Mouse (Mus musculus): ENCODE data around the gene Ndufa13. TPM values are rescaled to one million over a fixed set of nuclear protein-coding genes. Genes with fewer than 3 reads are reported as not detected.
A peak's percentile ranks its signal among the peaks of the same experiment; 100 is the strongest.

Gene Ndufa13
- polyA plus RNA-seq, 1 experiment from 2014 or later: 169 TPM

GRCm38 (mm10) chr8:69901484-69902162 is 735 bp downstream of the Ndufa13 start:
- ATAC-seq (ENCODE audit: low FRiP score): peak; percentile 72
- peak; percentile 98 for DNase-seq (ENCODE audit: low spot score)

GRCm38 (mm10) chr8:69900895-69901451 is 1.4 kb downstream of the Ndufa13 start:
- ATAC-seq (ENCODE audit: low FRiP score): peak; percentile 4; the same call in 1 of the 2 replicates
- 18% methylated on average over 12 of the region's 12 CpGs for WGBS
- peak overlapping the region; percentile 66 for H3K4me3 ChIP-seq (ENCODE audit: low read depth, low read length)
- H3K27me3 ChIP-seq (ENCODE audit: control insufficient read depth, insufficient read depth, low read length): no peaks in the 10 kb centered on the region
- no peak for DNase-seq (ENCODE audit: low spot score)
- no peaks in the 10 kb centered on the region for H3K9me3 ChIP-seq (ENCODE audit: control insufficient read depth, low read length)
- peak overlapping the region; percentile 75 for H3K27ac ChIP-seq (ENCODE audit: low read depth, low read length)
- peak overlapping the region; percentile 62 for H3K4me2 ChIP-seq (replicated peaks; ENCODE audit: low read depth, low read length)
- peak overlapping the region; percentile 77 for H3K9ac ChIP-seq (ENCODE audit: low read depth, low read length)
- H3K36me3 ChIP-seq (ENCODE audit: control insufficient read depth, insufficient read depth, low read length): no peaks in the 10 kb centered on the region
- H3K4me1 ChIP-seq (replicated peaks; ENCODE audit: control insufficient read depth, insufficient read depth, low read length): 0 out of 2 replicates have a peak, but pooled peaks cover 5% of the 10 kb centered on the region

More at GRCm38 (mm10) chr8:69901484-69902162, 735 bp downstream of the Ndufa13 start:
- 3% methylated on average over 41 of the region's 41 CpGs for WGBS
- H3K4me1 ChIP-seq (replicated peaks; ENCODE audit: control insufficient read depth, insufficient read depth, low read length): 0 out of 2 replicates have a peak, but pooled peaks cover 5% of the 10 kb centered on the region
- H3K36me3 ChIP-seq (ENCODE audit: control insufficient read depth, insufficient read depth, low read length): no peaks in the 10 kb centered on the region
- H3K4me3 ChIP-seq (ENCODE audit: low read depth, low read length): peak overlapping the region; percentile 66
- no peaks in the 10 kb centered on the region for H3K27me3 ChIP-seq (ENCODE audit: control insufficient read depth, insufficient read depth, low read length)
- H3K9ac ChIP-seq (ENCODE audit: low read depth, low read length): peak overlapping the region; percentile 77
- H3K9me3 ChIP-seq (ENCODE audit: control insufficient read depth, low read length): no peaks in the 10 kb centered on the region
- H3K4me2 ChIP-seq (replicated peaks; ENCODE audit: low read depth, low read length): peak overlapping the region; percentile 62
- H3K27ac ChIP-seq (ENCODE audit: low read depth, low read length): peak overlapping the region; percentile 75

GRCm38 (mm10) chr8:69899876-69900275 is 2.5 kb downstream of the Ndufa13 start:
- Histone ChIP-seq H3K27ac (ENCODE audit: low read depth, low read length) (no peak overlapping the region), H3K9ac (ENCODE audit: low read depth, low read length) (no peak overlapping the region), H3K9me3 (ENCODE audit: control insufficient read depth, low read length) (no peaks in the 10 kb centered on the region), H3K27me3 (ENCODE audit: control insufficient read depth, insufficient read depth, low read length) (no peaks in the 10 kb centered on the region), H3K36me3 (ENCODE audit: control insufficient read depth, insufficient read depth, low read length) (no peaks in the 10 kb centered on the region), H3K4me2 (replicated peaks; ENCODE audit: low read depth, low read length) (no peak overlapping the region), H3K4me1 (replicated peaks; ENCODE audit: control insufficient read depth, insufficient read depth, low read length) (0 out of 2 replicates have a peak, but pooled peaks cover 5% of the 10 kb centered on the region), H3K4me3 (ENCODE audit: low read depth, low read length) (no peak overlapping the region)
- DNase-seq (ENCODE audit: low spot score) (no peak), ATAC-seq (ENCODE audit: low FRiP score) (no peak)
- WGBS: 91% methylated on average over 2 of the region's 2 CpGs

GRCm38 (mm10) chr8:69897857-69898256 is 4.5 kb downstream of the Ndufa13 start:
- WGBS: 87% methylated on average over 6 of the region's 6 CpGs
- Histone ChIP-seq H3K27me3 (ENCODE audit: control insufficient read depth, insufficient read depth, low read length) (no peaks in the 10 kb centered on the region), H3K4me2 (replicated peaks; ENCODE audit: low read depth, low read length) (no peak overlapping the region), H3K36me3 (ENCODE audit: control insufficient read depth, insufficient read depth, low read length) (0 out of 2 replicates have a peak, but pooled peaks cover 4% of the 10 kb centered on the region), H3K27ac (ENCODE audit: low read depth, low read length) (no peak overlapping the region), H3K9me3 (ENCODE audit: control insufficient read depth, low read length) (no peaks in the 10 kb centered on the region), H3K4me1 (replicated peaks; ENCODE audit: control insufficient read depth, insufficient read depth, low read length) (0 out of 2 replicates have a peak, but pooled peaks cover 5% of the 10 kb centered on the region), H3K9ac (ENCODE audit: low read depth, low read length) (no peak overlapping the region), H3K4me3 (ENCODE audit: low read depth, low read length) (no peak overlapping the region)
- no peak for DNase-seq (ENCODE audit: low spot score)
- no peak for ATAC-seq (ENCODE audit: low FRiP score)

GRCm38 (mm10) chr8:69895772-69896451 is 6.4 kb downstream of the Ndufa13 start:
- 0 out of 2 replicates have a peak, but pooled peaks cover 4% of the 10 kb centered on the region for H3K36me3 ChIP-seq (ENCODE audit: control insufficient read depth, insufficient read depth, low read length)
- H3K9me3 ChIP-seq (ENCODE audit: control insufficient read depth, low read length): no peaks in the 10 kb centered on the region
- DNase-seq (ENCODE audit: low spot score): no peak
- H3K4me2 ChIP-seq (replicated peaks; ENCODE audit: low read depth, low read length): no peak overlapping the region
- 0 out of 2 replicates have a peak, but pooled peaks cover 2% of the 10 kb centered on the region for H3K4me1 ChIP-seq (replicated peaks; ENCODE audit: control insufficient read depth, insufficient read depth, low read length)
- no peaks in the 10 kb centered on the region for H3K27me3 ChIP-seq (ENCODE audit: control insufficient read depth, insufficient read depth, low read length)
- no peak overlapping the region for H3K27ac ChIP-seq (ENCODE audit: low read depth, low read length)
- no peak overlapping the region for H3K9ac ChIP-seq (ENCODE audit: low read depth, low read length)
- no peak overlapping the region for H3K4me3 ChIP-seq (ENCODE audit: low read depth, low read length)
- WGBS: 69% methylated on average over 4 of the region's 4 CpGs
- no peak for ATAC-seq (ENCODE audit: low FRiP score)

- ATAC-seq (ENCODE audit: low FRiP score) (no peak), DNase-seq (ENCODE audit: low spot score) (no peak)
- peaks cover 7% of the 10 kb centered on the region for H3K27me3 ChIP-seq (ENCODE audit: control insufficient read depth, insufficient read depth, low read length)
- H3K36me3 ChIP-seq (ENCODE audit: control insufficient read depth, insufficient read depth, low read length): 0 out of 2 replicates have a peak, but pooled peaks cover 4% of the 10 kb centered on the region
- H3K4me2 ChIP-seq (replicated peaks; ENCODE audit: low read depth, low read length): no peak overlapping the region
- H3K9ac ChIP-seq (ENCODE audit: low read depth, low read length): no peak overlapping the region
- H3K27ac ChIP-seq (ENCODE audit: low read depth, low read length): no peak overlapping the region
- no peaks in the 10 kb centered on the region for H3K4me1 ChIP-seq (replicated peaks; ENCODE audit: control insufficient read depth, insufficient read depth, low read length)
- H3K9me3 ChIP-seq (ENCODE audit: control insufficient read depth, low read length): no peaks in the 10 kb centered on the region
- WGBS: 53% methylated on average over 6 of the region's 6 CpGs
- H3K4me3 ChIP-seq (ENCODE audit: low read depth, low read length): no peak overlapping the region
Observed at GRCm38 (mm10) chr8:69894836-69895332, 7.5 kb downstream of the Ndufa13 start.

GRCm38 (mm10) chr8:69893863-69894262 is 8.5 kb downstream of the Ndufa13 start:
- Histone ChIP-seq H3K9ac (ENCODE audit: low read depth, low read length) (no peak overlapping the region), H3K4me3 (ENCODE audit: low read depth, low read length) (no peak overlapping the region), H3K9me3 (ENCODE audit: control insufficient read depth, low read length) (no peaks in the 10 kb centered on the region), H3K4me2 (replicated peaks; ENCODE audit: low read depth, low read length) (no peak overlapping the region), H3K27me3 (ENCODE audit: control insufficient read depth, insufficient read depth, low read length) (peaks cover 18% of the 10 kb centered on the region), H3K36me3 (ENCODE audit: control insufficient read depth, insufficient read depth, low read length) (0 out of 2 replicates have a peak, but pooled peaks cover 4% of the 10 kb centered on the region), H3K27ac (ENCODE audit: low read depth, low read length) (no peak overlapping the region), H3K4me1 (replicated peaks; ENCODE audit: control insufficient read depth, insufficient read depth, low read length) (peaks cover 5% of the 10 kb centered on the region)
- 40% methylated on average over 17 of the region's 17 CpGs for WGBS
- peak; percentile 84 for DNase-seq (ENCODE audit: low spot score)
- ATAC-seq (ENCODE audit: low FRiP score): peak; percentile 11; the same call in 1 of the 2 replicates

GRCm38 (mm10) chr8:69890813-69891241 is 11.5 kb downstream of the Ndufa13 start:
- peak; percentile 76 for DNase-seq (ENCODE audit: low spot score)
- no peak overlapping the region for H3K9ac ChIP-seq (ENCODE audit: low read depth, low read length)
- H3K27ac ChIP-seq (ENCODE audit: low read depth, low read length): no peak overlapping the region
- H3K4me1 ChIP-seq (replicated peaks; ENCODE audit: control insufficient read depth, insufficient read depth, low read length): peaks cover 10% of the 10 kb centered on the region
- H3K4me2 ChIP-seq (replicated peaks; ENCODE audit: low read depth, low read length): no peak overlapping the region
- 0 out of 2 replicates have a peak, but pooled peaks cover 4% of the 10 kb centered on the region for H3K36me3 ChIP-seq (ENCODE audit: control insufficient read depth, insufficient read depth, low read length)
- peak; percentile 6; the same call in 1 of the 2 replicates for ATAC-seq (ENCODE audit: low FRiP score)
- H3K27me3 ChIP-seq (ENCODE audit: control insufficient read depth, insufficient read depth, low read length): peaks cover 48% of the 10 kb centered on the region
- H3K9me3 ChIP-seq (ENCODE audit: control insufficient read depth, low read length): no peaks in the 10 kb centered on the region
- 34% methylated on average over 19 of the region's 19 CpGs for WGBS
- no peak overlapping the region for H3K4me3 ChIP-seq (ENCODE audit: low read depth, low read length)

All from hindbrain, embryonic 11.5 days (tissue).